Mouse (Mus musculus) megakaryocyte, embryonic 14.5 days (primary cell): ENCODE data around the gene 5730522E02Rik. TPM values are rescaled to one million over a fixed set of nuclear protein-coding genes. Genes with fewer than 3 reads are reported as not detected.

Source experiments
- H3K27me3 ChIP-seq: replicated peaks from 2 replicates; pipeline ENCODE3; 2012; ENCODE audit warnings: inconsistent platforms
- H3K36me3 ChIP-seq: replicated peaks from 2 replicates; pipeline ENCODE3; 2012; ENCODE audit warnings: low read length, inconsistent platforms, mixed read lengths
- H3K4me1 ChIP-seq: 2 replicates; pipeline ENCODE4 v1.6.1; 2012; ENCODE audit warnings: inconsistent platforms
- H3K4me3 ChIP-seq: replicated peaks from 2 replicates; pipeline ENCODE3; 2012; ENCODE audit warnings: moderate library complexity, mild to moderate bottlenecking, inconsistent platforms
- H3K9me3 ChIP-seq: 2 replicates; pipeline ENCODE4 v1.6.1; 2012; ENCODE audit warnings: inconsistent platforms
- FLI1 ChIP-seq: IDR thresholded peaks from 2 replicates; pipeline ENCODE4 v1.6.1; 2012; ENCODE audit warnings: low read length, inconsistent platforms, mixed read lengths
- GATA1 ChIP-seq: IDR thresholded peaks from 3 replicates; pipeline ENCODE4 v1.6.1; 2012; ENCODE audit warnings: mixed read lengths, low read length, inconsistent platforms, borderline replicate concordance
- polyA plus RNA-seq: library from polyadenylated mRNA; stranded (reverse); fragments of >175 nt; gene quantifications from 2 replicates; pipeline ENCODE4 v1.2.3, GENCODE M21; 2012; ENCODE audit warnings: low replicate concordance; ENCODE audit not compliant: insufficient read depth

Gene 5730522E02Rik
- polyA plus RNA-seq, 1 experiment = not detected

DNA sequence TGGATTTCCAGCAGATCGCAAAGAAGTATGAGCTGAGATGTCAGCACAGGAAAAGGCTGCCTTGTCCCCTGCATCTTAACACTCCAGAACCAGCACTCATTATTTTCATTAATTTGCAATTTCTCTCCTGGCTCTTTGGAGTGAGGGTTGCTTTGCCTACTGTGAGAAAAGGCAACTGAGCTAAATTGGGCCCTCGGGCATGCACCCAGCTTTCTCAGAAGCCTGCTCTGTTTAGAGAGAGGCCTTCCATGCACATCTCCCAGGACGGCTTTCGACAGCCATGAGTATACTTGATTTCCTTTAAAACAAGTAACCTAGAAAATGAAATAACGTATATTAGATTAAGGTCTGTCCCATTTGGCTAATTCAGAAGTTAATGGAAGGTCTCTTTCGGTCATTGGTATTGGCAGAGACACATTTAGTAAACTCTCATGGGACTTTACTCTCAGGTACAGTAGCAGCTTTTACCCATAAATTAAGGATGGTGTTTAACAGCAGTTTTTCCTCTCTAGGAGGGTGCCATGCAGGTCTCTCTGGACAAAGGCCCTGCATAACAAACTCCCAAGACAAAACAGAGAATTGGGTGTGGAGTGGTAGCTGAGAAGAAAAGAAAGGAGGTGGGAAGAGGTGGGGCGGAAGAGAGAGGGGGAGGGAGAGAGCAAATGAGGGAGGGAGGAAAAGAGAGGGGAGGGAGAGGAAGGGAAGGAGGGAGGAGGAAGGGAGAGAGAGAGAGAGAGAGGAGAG lies 457.2 kb downstream of the 5730522E02Rik start:
- no peaks in the 10 kb centered on the region for H3K36me3 ChIP-seq
- peaks cover 15% of the 10 kb centered on the region; the same call in 1 of the 2 replicates for H3K9me3 ChIP-seq
- no peaks in the 10 kb centered on the region for H3K27me3 ChIP-seq
- H3K4me3 ChIP-seq = no peak overlapping the region
- no peaks in the 10 kb centered on the region for H3K4me1 ChIP-seq
- TF ChIP-seq GATA1 = no peak
- TF ChIP-seq FLI1 = no peak

DNA sequence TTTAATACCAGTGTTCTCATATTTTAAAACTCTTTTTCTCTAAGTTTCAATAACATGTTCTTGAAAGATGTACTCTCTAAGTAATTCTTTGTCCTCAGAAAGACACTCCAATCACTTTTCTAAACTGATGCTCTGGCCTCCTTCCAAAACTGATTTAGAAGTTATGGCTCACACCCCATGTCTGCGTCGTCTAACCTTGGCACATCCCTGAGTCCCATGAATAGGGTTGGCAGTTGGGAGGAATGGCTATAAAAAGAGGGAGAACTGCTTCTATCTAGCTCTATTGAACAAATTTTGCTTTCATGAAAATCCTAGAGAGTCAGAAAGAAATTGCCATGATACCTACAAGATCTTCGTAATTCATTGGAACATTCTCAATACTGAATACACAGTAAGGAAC lies 458.1 kb downstream of the 5730522E02Rik start:
- H3K4me3 ChIP-seq = no peak overlapping the region
- no peaks in the 10 kb centered on the region for H3K4me1 ChIP-seq
- TF ChIP-seq GATA1 = no peak
- no peak for TF ChIP-seq FLI1
- H3K36me3 ChIP-seq = no peaks in the 10 kb centered on the region
- no peaks in the 10 kb centered on the region for H3K27me3 ChIP-seq
- H3K9me3 ChIP-seq = peaks cover 14% of the 10 kb centered on the region; the same call in 1 of the 2 replicates

DNA sequence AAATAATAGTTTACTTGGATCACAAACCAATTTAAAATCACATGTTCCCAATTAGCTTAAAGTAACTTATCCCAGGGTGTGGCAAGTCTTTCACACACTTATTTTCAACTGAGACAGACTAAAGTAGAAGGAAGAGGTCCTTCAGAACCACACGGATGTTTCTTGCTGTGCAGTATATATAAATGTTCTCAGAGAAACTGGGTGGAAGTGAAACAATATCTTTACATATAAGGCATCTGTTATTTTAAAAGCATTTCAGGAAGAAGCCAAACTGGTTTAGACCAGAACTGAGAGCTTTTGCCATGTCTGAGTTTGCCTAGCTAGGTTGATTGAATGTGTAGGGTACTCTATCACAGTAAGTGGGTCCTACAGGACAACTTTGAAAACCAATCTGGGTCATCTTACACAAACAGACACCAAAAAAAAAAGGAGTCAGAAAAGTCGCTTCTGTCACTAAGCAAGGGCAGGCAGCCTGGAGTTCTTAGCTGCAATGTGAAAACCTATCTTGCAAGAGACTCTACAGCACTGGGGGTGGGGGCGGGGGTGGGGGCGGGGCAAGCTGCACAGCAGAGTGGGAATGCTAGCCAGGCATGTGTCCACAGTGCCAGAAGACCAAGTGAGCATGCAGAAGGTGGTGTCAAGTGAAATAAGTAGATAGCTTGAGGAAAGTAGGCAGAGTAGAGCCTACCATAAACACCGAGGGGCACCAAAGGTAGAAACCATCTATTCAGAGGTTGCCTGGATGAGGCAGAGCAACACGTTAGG lies 463.3 kb downstream of the 5730522E02Rik start:
- no peak for TF ChIP-seq FLI1
- no peak for TF ChIP-seq GATA1
- no peak overlapping the region for H3K4me3 ChIP-seq
- no peaks in the 10 kb centered on the region for H3K27me3 ChIP-seq
- no peaks in the 10 kb centered on the region for H3K36me3 ChIP-seq
- peaks cover 3% of the 10 kb centered on the region; the same call in 1 of the 2 replicates for H3K9me3 ChIP-seq
- no peaks in the 10 kb centered on the region for H3K4me1 ChIP-seq

DNA sequence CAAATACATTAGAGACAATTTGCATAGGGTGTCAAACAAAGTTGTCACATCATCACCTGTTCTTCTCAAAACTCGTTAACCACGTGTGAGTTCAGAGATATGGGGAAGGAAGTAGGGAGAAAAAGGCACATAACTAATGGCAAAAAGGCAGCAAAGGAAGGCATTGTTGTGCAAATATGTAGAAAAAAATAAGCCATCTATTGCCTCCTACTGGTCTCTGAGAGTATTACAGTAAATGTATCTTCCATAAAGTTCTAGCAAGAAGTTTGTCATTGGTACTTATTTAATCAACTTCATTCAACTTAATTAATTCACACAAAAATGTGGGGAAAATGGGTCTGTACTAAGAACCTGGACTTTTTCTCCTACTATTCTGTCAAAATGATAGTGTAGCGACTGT lies 466.9 kb downstream of the 5730522E02Rik start:
- Histone ChIP-seq H3K4me1 (no peaks in the 10 kb centered on the region), H3K36me3 (no peaks in the 10 kb centered on the region), H3K27me3 (no peaks in the 10 kb centered on the region), H3K9me3 (no peaks in the 10 kb centered on the region), H3K4me3 (no peak overlapping the region)
- TF ChIP-seq GATA1 (no peak), FLI1 (no peak)

DNA sequence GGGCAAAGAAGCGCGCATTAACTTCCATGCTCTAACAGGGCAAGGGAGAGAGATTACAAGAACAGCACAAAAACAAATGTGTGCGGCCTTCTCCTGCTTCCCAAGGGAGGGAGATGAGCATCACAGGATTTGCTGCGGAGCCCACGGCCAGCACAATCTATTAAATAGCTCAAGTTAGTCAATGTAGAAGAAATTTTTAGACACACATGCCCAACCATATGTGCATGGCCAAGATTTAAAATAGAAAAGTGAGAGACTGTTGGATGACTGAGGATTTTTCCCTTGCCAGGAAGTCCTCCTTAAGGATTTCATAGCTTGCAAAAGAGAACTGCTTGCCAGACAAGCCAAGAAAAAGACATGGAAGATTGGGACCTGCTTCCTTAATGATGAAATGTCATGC lies 473.3 kb downstream of the 5730522E02Rik start:
- H3K4me3 ChIP-seq = no peak overlapping the region
- H3K27me3 ChIP-seq = no peaks in the 10 kb centered on the region
- no peaks in the 10 kb centered on the region for H3K9me3 ChIP-seq
- H3K36me3 ChIP-seq = no peaks in the 10 kb centered on the region
- TF ChIP-seq GATA1 = no peak
- no peak for TF ChIP-seq FLI1
- no peaks in the 10 kb centered on the region for H3K4me1 ChIP-seq

DNA sequence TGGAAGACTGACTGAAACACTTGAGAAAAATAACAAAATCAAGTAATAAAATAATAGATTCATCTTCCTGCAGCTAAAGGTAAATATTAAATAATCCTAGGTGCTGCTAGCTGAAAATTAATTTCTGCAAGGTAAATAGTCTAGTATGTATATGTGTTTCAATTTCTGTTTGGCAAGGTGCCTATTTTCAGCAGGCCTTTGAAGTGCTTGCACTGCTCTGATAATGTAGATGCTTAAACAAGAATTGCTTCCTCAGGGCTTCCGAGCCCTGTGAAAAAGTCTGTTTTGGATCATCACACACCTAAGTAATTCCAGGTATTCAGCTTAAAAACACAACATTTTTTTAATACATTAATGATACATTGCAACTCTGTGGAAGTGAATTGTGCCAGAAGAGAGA lies 481.1 kb downstream of the 5730522E02Rik start:
- H3K27me3 ChIP-seq = no peaks in the 10 kb centered on the region

DNA sequence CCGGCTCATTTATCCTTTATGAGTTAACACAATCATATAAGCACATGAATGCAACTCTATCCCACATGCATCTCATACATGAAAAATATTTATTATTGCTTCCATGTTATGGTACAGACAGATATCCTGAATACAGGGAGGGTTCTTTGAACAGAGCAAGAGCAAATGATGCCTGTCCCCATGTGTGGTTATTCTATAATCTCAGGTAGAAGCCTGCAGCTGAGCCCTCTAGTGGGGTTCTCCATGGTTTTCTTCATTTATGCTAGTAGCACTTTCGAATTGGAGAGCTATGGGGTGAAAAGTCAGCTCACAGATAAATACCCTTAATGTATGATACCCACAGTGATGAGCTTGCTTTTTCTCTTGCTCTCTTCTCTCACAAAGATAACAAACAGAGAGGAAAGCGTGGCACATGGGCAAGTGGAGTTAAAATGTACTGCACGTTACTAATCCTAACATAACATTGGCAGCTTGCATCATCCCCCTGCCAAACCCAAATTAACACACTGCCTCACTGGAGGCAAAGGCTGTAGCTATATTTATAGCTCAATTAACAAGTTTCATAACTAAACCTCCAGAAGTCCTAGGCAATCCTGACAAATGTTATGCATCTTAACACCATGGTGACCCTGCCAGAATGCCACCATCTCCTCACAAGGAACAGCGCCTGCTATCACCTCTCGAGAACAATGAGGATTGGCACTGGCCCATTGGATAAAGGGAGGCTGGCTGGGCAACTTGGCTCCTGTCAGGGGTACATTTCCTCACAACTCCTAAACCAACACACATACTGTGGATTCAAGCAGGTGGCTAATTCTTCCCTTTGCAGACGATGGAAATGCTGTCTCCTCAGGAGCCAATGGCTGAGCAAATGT lies 494.9 kb downstream of the 5730522E02Rik start:
- Histone ChIP-seq H3K36me3 (no peaks in the 10 kb centered on the region), H3K4me1 (no peaks in the 10 kb centered on the region), H3K27me3 (no peaks in the 10 kb centered on the region), H3K9me3 (peaks cover 7% of the 10 kb centered on the region; the same call in 1 of the 2 replicates), H3K4me3 (no peak overlapping the region)
- TF ChIP-seq FLI1 (no peak), GATA1 (no peak)

More for the DNA sequence above, 481.1 kb downstream of the 5730522E02Rik start:
- no peaks in the 10 kb centered on the region for H3K9me3 ChIP-seq
- TF ChIP-seq FLI1 (no peak), GATA1 (no peak)
- H3K4me1 ChIP-seq = no peaks in the 10 kb centered on the region
- H3K4me3 ChIP-seq = no peak overlapping the region
- no peaks in the 10 kb centered on the region for H3K36me3 ChIP-seq

DNA sequence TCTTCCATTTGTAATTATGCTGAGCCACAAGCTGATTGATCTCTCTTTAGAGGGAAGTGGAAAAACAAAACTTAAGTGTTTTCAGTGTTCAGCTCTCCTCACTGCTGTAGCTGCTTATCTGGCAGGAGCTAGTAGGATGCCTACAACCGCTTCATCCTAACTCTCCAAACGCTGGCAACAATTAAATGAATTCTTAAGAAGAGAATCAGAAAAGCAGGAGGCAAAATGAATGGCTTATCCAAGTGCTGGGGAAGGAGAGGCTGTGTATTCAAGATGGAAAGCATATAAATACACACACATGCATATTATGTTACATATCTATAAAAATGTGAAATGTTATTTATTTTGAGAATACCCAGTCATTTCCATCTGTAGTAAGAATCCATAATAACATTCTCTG lies 500.0 kb downstream of the 5730522E02Rik start:
- Histone ChIP-seq H3K9me3 (0 out of 2 replicates have a peak, but pooled peaks cover 3% of the 10 kb centered on the region), H3K27me3 (no peaks in the 10 kb centered on the region), H3K4me1 (no peaks in the 10 kb centered on the region), H3K36me3 (no peaks in the 10 kb centered on the region), H3K4me3 (no peak overlapping the region)
- TF ChIP-seq GATA1 (no peak), FLI1 (no peak)

DNA sequence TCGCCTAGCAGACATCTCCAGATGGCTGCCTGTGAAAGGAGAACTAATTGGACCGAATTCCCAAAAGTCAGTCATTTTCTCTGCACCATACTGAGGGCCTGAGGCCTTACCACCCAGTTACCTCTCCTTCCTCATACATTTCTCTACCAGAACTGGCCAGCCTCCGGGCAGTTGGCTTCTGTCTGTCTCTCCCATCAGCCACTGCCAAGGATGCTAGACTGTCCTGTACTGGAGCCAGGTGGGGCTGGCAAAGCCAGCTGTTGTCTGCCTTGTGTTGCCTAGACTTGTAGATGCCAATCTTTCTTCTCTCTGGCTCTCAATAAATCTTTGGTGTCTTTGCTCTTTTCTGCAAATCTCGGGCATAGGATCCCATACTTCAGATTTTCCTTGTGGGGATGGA lies 500.7 kb downstream of the 5730522E02Rik start:
- Histone ChIP-seq H3K27me3 (no peaks in the 10 kb centered on the region), H3K9me3 (0 out of 2 replicates have a peak, but pooled peaks cover 3% of the 10 kb centered on the region), H3K36me3 (no peaks in the 10 kb centered on the region), H3K4me1 (no peaks in the 10 kb centered on the region), H3K4me3 (no peak overlapping the region)
- no peak for TF ChIP-seq GATA1
- TF ChIP-seq FLI1 = no peak

DNA sequence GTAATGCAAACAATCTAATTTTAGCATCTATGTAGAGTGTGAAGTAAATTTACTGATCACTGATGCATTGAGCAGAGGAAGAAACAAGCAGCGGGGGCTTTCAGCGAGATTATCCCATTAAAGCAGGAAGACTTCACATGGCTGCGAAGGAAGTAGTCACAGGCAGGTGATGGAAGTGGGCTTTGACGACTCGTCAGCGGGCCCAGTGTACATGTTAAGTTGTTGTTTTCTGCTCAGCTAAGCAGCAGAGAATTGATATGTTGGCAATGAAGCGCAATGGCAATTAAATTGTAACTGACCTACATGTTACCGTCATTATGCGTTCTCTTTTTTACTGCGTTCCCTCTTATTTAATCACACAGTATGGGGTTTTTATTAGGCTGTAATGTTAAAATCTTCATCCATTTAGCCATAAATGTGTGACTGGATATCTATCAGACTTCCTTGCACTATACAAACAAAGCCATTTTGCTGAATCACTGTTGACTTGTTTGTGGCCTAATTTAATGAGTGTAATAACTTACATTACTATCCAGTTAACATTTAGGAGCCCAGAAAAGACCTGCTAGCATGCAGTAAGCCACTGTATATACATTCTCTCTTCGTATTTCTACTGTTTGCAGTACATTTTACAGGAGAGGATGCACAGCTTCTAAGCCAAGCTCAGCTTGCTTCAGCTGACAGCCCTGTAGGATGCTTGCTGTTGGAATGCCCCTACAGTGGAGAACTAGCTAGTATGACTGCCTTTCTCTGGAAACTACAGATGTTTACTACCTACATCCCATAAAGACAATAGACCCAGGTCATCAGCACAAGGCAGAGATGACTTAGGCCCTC lies 506.0 kb downstream of the 5730522E02Rik start:
- Histone ChIP-seq H3K4me1 (no peaks in the 10 kb centered on the region), H3K4me3 (no peak overlapping the region), H3K36me3 (no peaks in the 10 kb centered on the region), H3K9me3 (no peaks in the 10 kb centered on the region), H3K27me3 (no peaks in the 10 kb centered on the region)
- TF ChIP-seq GATA1 (no peak), FLI1 (no peak)
